Mouse (Mus musculus): ENCODE results near the gene Sh3gl3.

DNA sequence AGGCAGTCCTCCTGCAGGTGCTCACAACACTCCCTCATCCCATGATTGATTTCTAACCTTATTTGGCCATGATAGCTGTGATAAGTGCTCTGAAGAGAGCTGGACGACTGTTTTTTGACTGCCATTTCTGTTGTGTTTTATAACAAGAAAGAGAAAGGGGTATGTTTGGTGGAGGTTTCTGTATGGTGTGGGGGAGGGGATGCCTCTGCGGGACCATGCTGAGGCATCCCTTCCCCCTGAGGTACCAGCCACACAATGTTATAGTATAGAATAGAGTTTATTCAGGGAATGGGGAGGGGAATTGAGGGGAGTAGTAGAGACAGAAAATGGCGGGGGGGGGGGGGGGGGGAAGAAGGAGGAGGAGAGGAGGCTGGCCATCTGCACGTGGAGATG lies 61.3 kb downstream of the Sh3gl3 start:
- TF ChIP-seq CTCF (IDR thresholded peaks at IDR 0.05; ENCODE audit: low read depth, low read length) = no peak
- TF ChIP-seq GATA1 (IDR thresholded peaks at IDR 0.05; ENCODE audit: borderline replicate concordance, low read length) = no peak
- TF ChIP-seq GATA2 (IDR thresholded peaks at IDR 0.05; ENCODE audit: borderline replicate concordance, low read depth, low read length) = no peak
- no peak for TF ChIP-seq TAL1 (conservative IDR thresholded peaks at IDR 0.05; ENCODE audit: low read depth, low read length)
